Mouse (Mus musculus) lung, postnatal 0 days (tissue): ENCODE results near the gene Gm29776.

Experiments
- CTCF ChIP-seq: IDR thresholded peaks from 2 replicates; pipeline ENCODE4 v1.5.1; 2016; ENCODE audit warnings: antibody characterized with exemption, mild to moderate bottlenecking
- EP300 ChIP-seq: IDR thresholded peaks from 2 replicates; pipeline ENCODE4 v1.6.1; 2016; ENCODE audit warnings: antibody characterized with exemption, mild to moderate bottlenecking, control low read depth

DNA sequence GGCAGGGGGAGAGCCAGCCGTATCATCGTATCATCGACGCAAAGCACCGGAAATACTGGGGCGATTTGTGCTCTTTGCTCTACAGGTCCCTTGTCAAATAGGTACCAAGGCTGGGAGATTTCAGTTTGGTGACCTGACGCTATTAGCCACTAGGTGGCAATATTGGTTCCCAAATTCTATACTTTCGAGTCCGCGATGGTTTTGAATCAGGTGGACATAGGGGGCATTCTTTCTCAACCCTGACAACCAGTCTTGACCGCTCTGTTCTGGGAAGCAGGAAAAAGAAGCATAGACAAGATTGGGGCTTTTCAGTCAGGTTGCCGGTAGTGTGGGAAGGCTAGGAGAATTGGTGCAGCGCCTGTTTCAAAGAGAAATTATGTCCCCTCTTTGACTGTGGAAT is 15.5 kb upstream of the Gm29776 start:
- TF ChIP-seq CTCF, result peak; percentile 84
- TF ChIP-seq EP300, result no peak
